Mouse (Mus musculus) lung, embryonic 15.5 days (tissue): ENCODE results near the gene Kcnj1. TPM values are rescaled to one million over a fixed set of nuclear protein-coding genes. Genes with fewer than 3 reads are reported as not detected.

Source experiments
- ATAC-seq: fragments of 200-750 bp; cut with Nextera tagmentation; 2 replicates; pipeline ENCODE4 v1.8.0; 2017; ENCODE audit warnings: moderate number of reproducible peaks, borderline replicate concordance; ENCODE audit not compliant: low FRiP score, low TSS enrichment; ENCODE audit errors: extremely low read depth
- H3K27ac ChIP-seq: fragments of 300-500 bp; sonication (generic); 2 replicates; pipeline ENCODE4 v1.5.1; 2015; ENCODE audit warnings: moderate library complexity, mild to moderate bottlenecking, inconsistent platforms
- H3K27me3 ChIP-seq: fragments of 300-500 bp; sonication (generic); 2 replicates; pipeline ENCODE4 v1.6.1; 2015; ENCODE audit warnings: inconsistent platforms
- H3K36me3 ChIP-seq: fragments of 300-500 bp; sonication (generic); 2 replicates; pipeline ENCODE4 v1.6.1; 2015; ENCODE audit warnings: inconsistent platforms
- H3K4me1 ChIP-seq: fragments of 300-500 bp; sonication (generic); 2 replicates; pipeline ENCODE4 v1.6.1; 2015; ENCODE audit warnings: inconsistent platforms
- H3K4me2 ChIP-seq: fragments of 300-500 bp; sonication (generic); 2 replicates; pipeline ENCODE4 v1.6.1; 2015; ENCODE audit warnings: inconsistent platforms, mild to moderate bottlenecking, moderate library complexity
- H3K4me3 ChIP-seq: fragments of 300-500 bp; sonication (generic); 2 replicates; pipeline ENCODE4 v1.5.1; 2015; ENCODE audit warnings: mild to moderate bottlenecking, inconsistent platforms
- H3K9ac ChIP-seq: fragments of 300-500 bp; sonication (generic); 2 replicates; pipeline ENCODE4 v1.6.1; 2015; ENCODE audit warnings: inconsistent platforms
- H3K9me3 ChIP-seq: fragments of 300-500 bp; sonication (generic); 2 replicates; pipeline ENCODE4 v1.6.1; 2016; ENCODE audit warnings: inconsistent platforms
- WGBS: fragments of 180-500 bp; shearing (Covaris S2); methylation state at CpG from one replicate; pipeline ENCODE4 v1.1.7; 2015; 5-methylcytosine and 5-hydroxymethylcytosine counted together
- polyA plus RNA-seq: library from polyadenylated mRNA; unstranded; fragments of >200 nt; fragmentation: Nextera tagmentation; extraction: Ambion mirVana; gene quantifications from 2 replicates; pipeline ENCODE4 v1.2.1, GENCODE M21; 2015

Gene Kcnj1
- polyA plus RNA-seq, 1 experiment from 2014 or later = not detected

DNA sequence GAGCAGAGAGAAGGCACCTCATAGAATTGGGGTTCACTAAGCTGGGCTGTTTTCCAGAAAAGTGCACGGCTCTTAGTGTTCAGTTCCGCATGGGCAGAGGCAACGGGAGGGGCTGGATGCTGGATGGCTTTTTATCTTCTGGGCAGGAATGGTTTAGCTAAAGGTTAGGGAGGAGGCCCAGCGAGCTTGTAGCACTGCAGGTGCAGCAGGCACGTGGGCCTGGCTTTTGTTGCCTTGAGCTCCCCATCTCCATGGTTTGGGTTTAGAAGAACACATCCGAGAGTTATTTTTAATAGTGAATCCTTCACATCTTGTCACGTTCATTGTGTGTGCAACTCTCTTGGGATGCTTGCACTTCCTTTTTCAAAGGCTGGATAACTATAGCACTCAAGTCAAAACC, 53.0 kb downstream of the Kcnj1 start:
- H3K4me3 ChIP-seq = no peak overlapping the region
- H3K27me3 ChIP-seq = no peaks in the 10 kb centered on the region
- no peak overlapping the region for H3K9ac ChIP-seq
- peaks cover 12% of the 10 kb centered on the region; the same call in 1 of the 2 replicates for H3K36me3 ChIP-seq
- no peak overlapping the region for H3K4me2 ChIP-seq
- H3K9me3 ChIP-seq = no peaks in the 10 kb centered on the region
- 71% methylated on average over 7 of the region's 7 CpGs for WGBS
- no peaks in the 10 kb centered on the region for H3K4me1 ChIP-seq
- ATAC-seq = no peak
- H3K27ac ChIP-seq = no peak overlapping the region

GRCm38 (mm10) chr9:32431061-32431460, 58.8 kb downstream of the Kcnj1 start:
- no peaks in the 10 kb centered on the region for H3K9me3 ChIP-seq
- H3K36me3 ChIP-seq = no peaks in the 10 kb centered on the region
- WGBS = 74% methylated on average over 3 of the region's 3 CpGs
- H3K4me2 ChIP-seq = no peak overlapping the region
- no peak overlapping the region for H3K4me3 ChIP-seq
- no peak overlapping the region for H3K27ac ChIP-seq
- no peak overlapping the region for H3K9ac ChIP-seq
- H3K4me1 ChIP-seq = peaks cover 13% of the 10 kb centered on the region
- H3K27me3 ChIP-seq = no peaks in the 10 kb centered on the region
- no peak for ATAC-seq

DNA sequence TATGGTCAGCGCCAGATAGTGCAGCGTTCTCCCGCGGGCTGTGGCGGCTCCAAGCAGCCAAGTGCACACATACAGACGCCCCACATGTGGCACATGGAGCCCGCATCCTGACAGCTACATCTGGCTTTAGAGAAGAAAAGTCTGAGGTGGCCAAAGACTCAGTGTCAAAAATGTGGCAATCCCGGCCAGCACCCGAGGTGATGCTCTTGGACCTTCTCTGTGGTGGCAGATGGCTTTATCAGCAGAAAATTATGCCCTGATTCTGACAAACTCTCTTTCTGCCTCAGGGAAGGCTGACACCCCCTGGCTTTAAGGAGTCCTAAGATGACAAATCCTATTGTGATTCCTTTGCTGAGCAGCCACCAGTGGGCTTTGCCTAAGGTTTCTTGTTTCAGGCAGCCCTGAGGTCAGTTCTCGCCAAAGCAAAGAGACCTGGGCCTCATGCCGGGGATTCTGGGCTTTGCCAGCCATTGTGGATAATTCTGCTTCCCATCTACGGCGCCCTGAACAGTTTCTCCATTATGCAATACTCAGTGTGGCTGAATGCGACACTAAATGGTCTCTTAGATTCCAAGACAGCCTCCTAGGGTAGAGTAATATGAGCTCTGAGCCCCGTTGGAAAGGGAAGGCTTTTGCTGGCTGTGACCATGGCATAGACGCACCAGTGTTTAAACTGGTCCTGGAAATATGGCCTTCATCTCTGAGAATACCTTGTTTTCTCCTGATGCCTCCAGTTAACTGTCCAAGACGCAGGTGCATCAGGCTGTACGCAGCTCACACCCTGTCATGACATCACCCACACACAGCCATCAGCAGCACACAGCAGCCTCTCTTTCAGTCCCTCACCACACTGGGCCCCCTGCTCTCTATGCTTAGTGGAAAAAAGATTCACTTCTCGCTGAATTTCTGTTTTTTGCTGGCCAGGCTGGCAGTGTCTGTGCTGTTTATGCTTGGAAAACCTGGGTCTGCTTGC, 62.2 kb downstream of the Kcnj1 start:
- WGBS = 56% methylated on average over 19 of the region's 19 CpGs
- H3K4me1 ChIP-seq = peaks cover 18% of the 10 kb centered on the region
- no peaks in the 10 kb centered on the region for H3K36me3 ChIP-seq
- no peak for ATAC-seq
- no peaks in the 10 kb centered on the region for H3K27me3 ChIP-seq
- no peak overlapping the region for H3K27ac ChIP-seq
- no peak overlapping the region for H3K4me3 ChIP-seq
- H3K9ac ChIP-seq = no peak overlapping the region
- no peaks in the 10 kb centered on the region for H3K9me3 ChIP-seq
- H3K4me2 ChIP-seq = no peak overlapping the region

GRCm38 (mm10) chr9:32443115-32443514, 70.8 kb downstream of the Kcnj1 start:
- Histone ChIP-seq H3K27me3 (no peaks in the 10 kb centered on the region), H3K9ac (no peak overlapping the region; the same call in 1 of the 2 replicates), H3K4me2 (no peak overlapping the region), H3K36me3 (peaks cover 5% of the 10 kb centered on the region; the same call in 1 of the 2 replicates), H3K27ac (no peak overlapping the region), H3K4me3 (no peak overlapping the region), H3K9me3 (no peaks in the 10 kb centered on the region), H3K4me1 (peaks cover 19% of the 10 kb centered on the region)
- no peak for ATAC-seq
- WGBS = 45% methylated on average over 3 of the region's 3 CpGs

GRCm38 (mm10) chr9:32443817-32444216, 71.5 kb downstream of the Kcnj1 start:
- WGBS = 36% methylated on average over 6 of the region's 6 CpGs
- Histone ChIP-seq H3K4me3 (no peak overlapping the region), H3K4me2 (no peak overlapping the region), H3K4me1 (peaks cover 19% of the 10 kb centered on the region), H3K36me3 (peaks cover 5% of the 10 kb centered on the region; the same call in 1 of the 2 replicates), H3K9ac (no peak overlapping the region), H3K27ac (no peak overlapping the region; the same call in 1 of the 2 replicates), H3K27me3 (no peaks in the 10 kb centered on the region), H3K9me3 (no peaks in the 10 kb centered on the region)
- ATAC-seq = no peak

GRCm38 (mm10) chr9:32444453-32445201, 72.3 kb downstream of the Kcnj1 start:
- Histone ChIP-seq H3K36me3 (peaks cover 5% of the 10 kb centered on the region; the same call in 1 of the 2 replicates), H3K4me1 (peaks cover 19% of the 10 kb centered on the region), H3K27me3 (no peaks in the 10 kb centered on the region), H3K4me3 (no peak overlapping the region), H3K4me2 (no peak overlapping the region), H3K9ac (no peak overlapping the region), H3K9me3 (no peaks in the 10 kb centered on the region), H3K27ac (no peak overlapping the region; the same call in 1 of the 2 replicates)
- peak; percentile 55 for ATAC-seq
- WGBS = 54% methylated on average over 6 of the region's 6 CpGs

DNA sequence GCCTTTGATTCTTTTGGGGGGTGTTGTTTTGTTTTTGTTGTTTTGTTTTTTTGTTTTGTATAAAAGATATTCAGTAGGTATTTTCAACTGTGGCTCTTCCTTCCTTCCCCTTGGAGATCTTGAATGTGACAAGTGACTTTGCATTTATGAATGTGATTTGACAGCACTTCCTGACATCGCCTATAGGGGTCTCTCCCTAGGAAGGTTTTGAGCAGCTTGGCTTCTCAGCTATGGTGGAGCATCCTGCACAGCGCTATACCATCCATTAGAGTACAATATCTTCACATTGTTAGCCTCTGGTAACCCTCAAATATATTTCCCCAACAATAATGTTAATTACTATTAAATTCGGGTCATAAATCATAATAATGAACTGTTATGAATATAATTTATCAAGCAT, 73.5 kb downstream of the Kcnj1 start:
- no peak overlapping the region for H3K4me2 ChIP-seq
- 61% methylated on average over 3 of the region's 3 CpGs for WGBS

DNA sequence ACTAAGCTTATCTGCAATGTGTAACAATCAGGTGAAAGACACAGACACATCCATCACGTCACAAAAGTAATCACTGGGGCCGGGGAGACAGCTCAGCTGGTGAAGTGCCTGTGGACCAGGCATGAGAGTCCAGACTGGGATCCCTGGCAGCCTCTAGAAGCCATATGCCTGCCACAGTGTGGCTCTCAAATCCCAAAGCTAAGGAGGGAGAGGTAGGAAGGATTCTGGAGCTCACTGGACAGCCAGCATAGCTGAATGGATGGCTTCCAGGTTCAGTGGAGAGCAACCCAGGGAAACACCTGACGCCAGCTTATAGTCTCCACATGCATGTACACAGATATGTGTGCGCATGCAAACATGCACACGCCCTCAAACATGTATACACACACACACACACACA, 76.5 kb downstream of the Kcnj1 start:
- H3K27me3 ChIP-seq = no peaks in the 10 kb centered on the region
- no peaks in the 10 kb centered on the region for H3K36me3 ChIP-seq
- H3K9me3 ChIP-seq = no peaks in the 10 kb centered on the region
- H3K4me3 ChIP-seq = no peak overlapping the region
- ATAC-seq = no peak
- H3K27ac ChIP-seq = no peak overlapping the region
- H3K9ac ChIP-seq = no peak overlapping the region
- WGBS = 70% methylated on average over 5 of the region's 5 CpGs
- H3K4me2 ChIP-seq = no peak overlapping the region
- H3K4me1 ChIP-seq = peaks cover 12% of the 10 kb centered on the region

More for the DNA sequence above, 73.5 kb downstream of the Kcnj1 start:
- Histone ChIP-seq H3K27me3 (no peaks in the 10 kb centered on the region), H3K9me3 (no peaks in the 10 kb centered on the region), H3K27ac (no peak overlapping the region), H3K4me3 (no peak overlapping the region), H3K36me3 (peaks cover 5% of the 10 kb centered on the region; the same call in 1 of the 2 replicates), H3K4me1 (peaks cover 19% of the 10 kb centered on the region), H3K9ac (no peak overlapping the region)
- ATAC-seq = no peak

Other genes with a start within 250 kb of the Kcnj1 start
- gene Kcnj5, start 28.1 kb upstream of the Kcnj1 start, polyA plus RNA-seq = 1.1 and 2.4 TPM in 2 replicates
- 34.4 and 35.2 TPM in 2 replicates for gene Fli1, start 170.4 kb downstream of the Kcnj1 start, polyA plus RNA-seq